Mouse (Mus musculus): ENCODE data around the gene Flii.

GRCm38 (mm10) chr11:60711218-60711617 is 15.8 kb downstream of the Flii start:
- TF ChIP-seq CTCF (IDR thresholded peaks at IDR 0.05; ENCODE audit: low read depth, low read length) (no peak), GATA1 (IDR thresholded peaks at IDR 0.05; ENCODE audit: borderline replicate concordance, low read length) (no peak)

Data from G1E (cell line).